Mouse (Mus musculus) layer of hippocampus, adult 11-12 months (tissue): Measurements from ENCODE around the gene Ipo4.

Experiments used
- DNase-seq: peaks from one replicate; pipeline ENCODE4 v3.0.0; 2022; ENCODE audit warnings: low spot score

Gene Ipo4

DNA sequence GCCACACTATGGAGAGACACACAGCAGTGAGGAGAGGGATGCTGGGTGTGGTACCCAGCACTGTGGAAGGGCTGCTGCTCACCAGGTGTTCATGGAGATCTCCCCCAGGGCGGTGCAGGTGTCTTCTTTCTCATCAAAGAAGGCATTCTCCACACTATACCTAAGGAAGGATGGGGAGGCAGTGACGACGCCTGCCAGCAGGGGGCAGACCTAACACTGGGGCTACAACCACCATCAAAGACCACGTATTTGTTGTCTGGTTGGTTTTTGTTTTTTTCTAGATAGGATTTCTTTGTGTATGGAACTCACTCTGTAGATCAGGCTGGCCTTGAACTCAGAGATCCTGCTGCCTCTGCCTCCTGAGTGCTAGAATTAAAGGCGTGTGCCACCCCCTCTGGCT lies 6.4 kb downstream of the Ipo4 start:
- DNase-seq: peak; percentile 66

DNA sequence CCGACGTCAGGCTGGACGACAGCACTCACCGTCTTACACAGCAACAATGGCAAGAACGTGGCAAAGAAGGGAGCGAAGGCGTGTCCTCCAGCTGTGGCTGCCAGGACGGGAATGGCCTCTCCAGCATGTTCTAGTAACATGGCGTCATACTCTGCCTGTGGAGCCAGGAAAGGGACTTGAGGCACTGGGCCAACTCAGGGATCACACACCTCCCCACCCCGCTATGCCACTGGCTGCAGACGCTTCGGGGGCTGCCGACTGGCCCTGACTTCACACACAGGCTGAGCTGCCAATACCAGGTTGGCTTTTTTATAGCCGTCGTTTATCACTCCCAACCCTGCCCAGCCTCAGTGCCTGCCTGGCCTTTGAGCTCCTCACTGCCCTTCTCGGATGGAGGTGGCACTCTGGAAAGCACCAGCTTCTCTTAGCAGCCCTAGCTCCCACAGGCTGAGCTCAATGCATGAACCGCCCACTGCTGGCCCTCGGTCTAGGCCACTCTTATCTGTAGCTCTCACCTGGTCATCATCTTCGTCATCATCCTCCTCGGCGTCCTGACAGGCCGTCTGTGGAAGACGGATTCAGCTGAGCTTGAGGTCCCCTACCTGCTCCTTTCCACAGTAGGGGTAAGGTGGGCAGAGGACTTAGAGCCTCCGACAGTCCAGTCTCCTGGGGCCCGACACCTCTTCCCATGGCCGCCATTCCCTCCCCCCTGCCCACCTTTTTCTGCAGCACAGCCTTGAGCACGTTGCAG lies 7.5 kb downstream of the Ipo4 start:
- no peak for DNase-seq

DNA sequence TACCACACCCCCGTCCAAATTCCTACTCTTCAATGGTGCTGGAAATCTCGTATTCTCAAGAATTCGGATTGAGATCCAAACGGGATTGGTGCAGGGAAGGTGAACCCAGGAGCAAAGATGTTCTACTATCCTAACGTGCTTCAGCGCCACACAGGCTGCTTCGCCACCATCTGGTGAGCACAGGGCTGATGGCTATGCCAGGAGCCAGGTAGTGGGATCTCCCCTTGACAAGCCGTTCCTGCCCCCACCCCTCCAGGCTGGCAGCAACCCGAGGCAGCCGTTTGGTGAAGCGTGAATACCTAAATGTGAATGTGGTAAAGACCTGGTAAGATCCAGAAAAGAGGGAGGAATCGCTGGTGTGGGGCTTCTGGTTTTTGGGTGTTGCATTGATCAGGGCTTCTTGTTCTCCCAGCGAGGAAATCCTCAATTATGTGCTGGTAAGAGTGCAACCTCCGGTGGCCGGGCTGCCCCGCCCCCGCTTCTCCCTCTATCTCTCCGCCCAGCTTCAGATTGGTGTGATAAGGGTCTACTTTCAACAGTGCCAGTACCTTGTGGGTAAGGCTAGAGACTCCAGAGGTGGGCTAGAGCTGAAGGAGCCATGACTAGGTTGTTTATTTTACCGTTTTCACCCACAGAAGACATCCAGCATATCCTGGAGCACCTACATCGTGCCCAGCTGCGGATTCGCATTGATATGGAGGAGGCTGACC lies 17.1 kb downstream of the Ipo4 start:
- DNase-seq: no peak

DNA sequence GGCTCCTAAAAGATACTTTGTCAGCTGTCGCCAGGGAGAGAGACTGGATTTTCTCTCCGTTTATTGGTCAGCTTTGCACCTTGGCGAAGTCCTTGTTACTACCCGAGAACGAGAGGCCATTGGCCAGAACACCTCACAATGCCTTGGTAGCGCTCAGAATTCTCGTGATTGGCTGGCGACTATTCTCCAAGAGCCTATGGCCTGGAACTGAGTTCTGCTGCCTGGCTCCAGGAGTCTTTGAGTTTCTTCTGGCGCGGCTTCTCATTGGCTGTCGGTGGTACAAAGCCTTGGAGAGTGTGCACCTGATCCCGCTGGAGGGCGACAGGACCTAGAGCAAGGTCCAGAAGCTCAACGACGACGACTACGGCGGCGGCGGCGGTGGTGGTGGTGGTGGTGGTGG lies 17.9 kb downstream of the Ipo4 start, which contains the start of gene Rec8:
Gene Rec8, plus strand, starts transcription at position 216 of the 400 bp plus-strand sequence.
- no peak for DNase-seq

DNA sequence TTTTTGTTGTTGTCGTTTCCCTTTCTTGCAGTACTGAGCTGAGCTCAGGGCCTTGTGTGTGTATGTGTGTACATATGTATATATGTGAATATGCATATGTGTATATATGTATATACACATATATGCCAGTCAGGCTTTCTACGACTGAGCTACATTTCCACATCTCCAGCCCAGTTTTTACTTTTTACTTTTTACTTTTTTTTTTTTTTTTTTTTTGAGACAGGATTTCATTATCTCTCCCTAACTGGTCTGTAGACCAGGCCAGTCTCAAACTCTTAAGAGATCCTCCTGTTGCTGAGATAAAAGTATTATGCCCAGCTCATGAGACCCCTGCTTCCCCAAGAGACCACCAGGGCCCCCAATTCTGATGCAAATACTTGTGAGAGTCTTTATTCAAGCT lies 18.9 kb downstream of the Ipo4 start:
- DNase-seq: no peak

DNA sequence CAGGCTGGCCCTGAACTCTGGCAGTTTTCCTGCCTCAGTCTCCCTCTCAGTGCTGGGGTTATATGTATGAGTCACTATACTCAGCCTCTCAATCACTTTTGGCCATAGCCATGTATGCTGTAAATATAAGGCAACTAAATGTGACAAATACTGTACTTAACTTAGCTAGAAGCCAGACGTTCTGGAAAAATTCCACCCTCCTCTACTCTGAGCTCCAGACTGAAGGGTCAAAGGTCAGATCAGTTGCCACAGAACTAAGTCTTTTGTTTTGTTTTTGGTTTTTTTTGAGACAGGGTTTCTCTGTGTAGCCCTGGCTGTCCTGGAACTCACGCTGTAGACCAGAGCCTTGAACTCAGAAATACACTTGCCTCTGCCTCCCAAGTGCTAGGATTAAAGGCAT lies 19.9 kb downstream of the Ipo4 start:
- no peak for DNase-seq

DNA sequence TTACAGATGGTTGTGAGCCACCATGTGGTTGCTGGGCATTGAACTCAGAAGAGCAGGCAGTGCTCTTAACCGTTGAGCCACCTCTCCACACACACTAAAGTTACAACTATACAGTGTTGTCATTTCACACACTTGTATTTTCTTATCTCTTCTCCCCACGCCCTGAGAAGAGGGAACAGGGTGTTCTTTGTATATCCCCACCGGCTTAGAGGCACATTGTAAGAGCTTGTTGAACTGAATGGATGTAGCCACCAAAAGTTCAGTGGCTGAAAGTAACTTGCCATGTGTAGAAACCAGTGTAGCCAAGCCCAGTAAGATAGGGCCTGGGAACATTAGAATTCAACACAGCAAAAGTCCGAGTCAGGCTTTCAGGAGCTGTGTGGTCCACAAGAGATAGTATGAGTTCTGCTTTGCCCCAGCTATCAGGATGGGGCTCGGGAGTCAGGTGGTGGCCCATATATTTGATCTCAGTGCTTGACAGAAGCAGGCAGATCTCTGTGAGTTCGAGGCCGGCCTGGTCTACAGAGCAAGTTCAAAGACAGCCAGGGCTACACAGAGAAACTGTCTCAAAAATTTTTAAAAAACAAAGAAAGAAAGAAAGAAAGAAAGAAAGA lies 21.1 kb downstream of the Ipo4 start:
- no peak for DNase-seq

DNA sequence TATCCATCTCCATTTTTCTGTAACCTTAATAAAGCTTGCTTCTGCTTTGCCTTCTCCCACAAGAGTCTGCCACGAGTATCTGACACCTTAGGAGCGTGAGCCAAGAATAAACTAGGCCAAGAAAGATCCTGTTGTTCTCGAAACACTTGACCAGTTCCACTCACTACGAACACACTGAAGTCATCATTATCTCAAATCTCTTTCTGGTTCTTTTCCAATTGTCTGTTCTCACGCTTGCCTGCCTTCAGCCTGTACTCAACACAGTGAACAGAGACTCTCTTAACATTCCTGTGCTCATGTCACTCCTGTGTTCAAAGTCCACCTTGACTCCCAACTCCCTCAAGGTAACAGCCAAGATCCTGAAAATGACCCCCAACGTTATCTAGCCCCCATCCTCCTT lies 22.4 kb downstream of the Ipo4 start:
- DNase-seq: no peak

DNA sequence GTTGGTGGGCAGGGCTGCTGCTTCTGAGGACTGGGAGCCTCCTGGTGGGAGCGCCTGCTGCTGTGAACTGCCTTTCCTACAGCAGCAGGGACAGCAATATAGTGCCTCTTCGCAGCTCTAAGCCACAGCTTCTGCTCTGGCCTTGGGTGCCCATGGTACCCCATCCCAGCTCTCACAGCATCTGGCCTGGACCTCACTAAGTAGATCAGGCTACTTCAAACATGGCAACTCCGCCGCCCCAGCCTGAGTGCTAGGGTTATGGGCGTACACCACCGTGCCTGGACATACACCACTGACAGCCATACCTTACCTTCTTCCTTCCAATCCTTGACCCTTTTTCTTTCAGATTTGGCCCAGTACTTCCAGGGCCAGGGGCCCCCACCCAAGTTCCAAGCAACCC lies 27.4 kb downstream of the Ipo4 start:
- no peak for DNase-seq

DNA sequence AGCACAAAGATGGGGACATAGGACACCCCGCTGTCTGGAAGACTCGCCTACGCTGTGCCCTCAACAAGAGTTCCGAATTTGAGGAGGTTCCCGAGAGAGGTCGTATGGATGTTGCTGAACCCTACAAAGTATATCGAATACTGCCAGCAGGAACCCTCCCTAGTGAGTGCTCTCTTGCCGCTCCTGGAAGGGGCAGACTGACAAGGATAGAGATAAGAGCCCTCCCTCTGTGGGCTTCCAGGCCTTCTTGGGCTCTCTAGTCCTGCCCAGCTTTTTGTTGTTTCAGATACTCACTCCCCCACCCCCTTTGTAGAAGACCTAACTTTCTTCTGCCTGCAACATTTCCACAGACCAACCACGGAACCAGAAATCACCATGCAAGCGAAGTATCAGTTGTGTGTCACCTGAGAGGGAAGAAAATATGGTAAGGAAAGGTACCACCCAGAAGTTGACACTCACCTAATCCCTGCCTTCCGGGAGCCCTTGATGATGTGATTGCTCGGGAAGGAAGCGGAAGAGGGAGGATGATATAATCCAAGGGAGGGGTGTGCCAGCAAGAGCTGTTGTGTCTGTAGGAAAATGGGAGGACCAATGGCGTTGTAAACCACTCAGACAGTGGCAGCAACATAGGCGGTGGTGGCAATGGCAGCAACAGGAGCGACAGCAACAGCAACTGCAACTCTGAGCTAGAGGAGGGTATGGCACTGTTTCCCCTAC lies 29.9 kb downstream of the Ipo4 start:
- DNase-seq: no peak

DNA sequence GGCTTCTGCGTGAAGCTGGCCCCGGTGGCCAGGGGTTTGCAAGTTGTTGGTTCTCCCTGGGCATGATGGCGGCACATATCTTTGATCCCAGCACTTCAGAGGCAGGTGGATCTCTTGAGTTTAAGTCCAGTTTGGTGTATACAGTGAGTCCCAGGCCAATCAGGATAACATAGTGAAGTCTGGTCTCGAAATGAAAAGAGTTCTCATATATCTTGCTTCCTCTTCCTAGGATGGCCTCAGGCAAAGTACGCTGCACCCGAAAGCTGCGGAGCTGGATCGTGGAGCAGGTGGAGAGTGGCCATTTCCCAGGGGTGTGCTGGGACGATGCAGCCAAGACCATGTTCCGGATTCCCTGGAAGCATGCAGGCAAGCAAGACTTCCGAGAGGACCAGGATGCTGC lies 30.9 kb downstream of the Ipo4 start:
- DNase-seq: no peak

DNA sequence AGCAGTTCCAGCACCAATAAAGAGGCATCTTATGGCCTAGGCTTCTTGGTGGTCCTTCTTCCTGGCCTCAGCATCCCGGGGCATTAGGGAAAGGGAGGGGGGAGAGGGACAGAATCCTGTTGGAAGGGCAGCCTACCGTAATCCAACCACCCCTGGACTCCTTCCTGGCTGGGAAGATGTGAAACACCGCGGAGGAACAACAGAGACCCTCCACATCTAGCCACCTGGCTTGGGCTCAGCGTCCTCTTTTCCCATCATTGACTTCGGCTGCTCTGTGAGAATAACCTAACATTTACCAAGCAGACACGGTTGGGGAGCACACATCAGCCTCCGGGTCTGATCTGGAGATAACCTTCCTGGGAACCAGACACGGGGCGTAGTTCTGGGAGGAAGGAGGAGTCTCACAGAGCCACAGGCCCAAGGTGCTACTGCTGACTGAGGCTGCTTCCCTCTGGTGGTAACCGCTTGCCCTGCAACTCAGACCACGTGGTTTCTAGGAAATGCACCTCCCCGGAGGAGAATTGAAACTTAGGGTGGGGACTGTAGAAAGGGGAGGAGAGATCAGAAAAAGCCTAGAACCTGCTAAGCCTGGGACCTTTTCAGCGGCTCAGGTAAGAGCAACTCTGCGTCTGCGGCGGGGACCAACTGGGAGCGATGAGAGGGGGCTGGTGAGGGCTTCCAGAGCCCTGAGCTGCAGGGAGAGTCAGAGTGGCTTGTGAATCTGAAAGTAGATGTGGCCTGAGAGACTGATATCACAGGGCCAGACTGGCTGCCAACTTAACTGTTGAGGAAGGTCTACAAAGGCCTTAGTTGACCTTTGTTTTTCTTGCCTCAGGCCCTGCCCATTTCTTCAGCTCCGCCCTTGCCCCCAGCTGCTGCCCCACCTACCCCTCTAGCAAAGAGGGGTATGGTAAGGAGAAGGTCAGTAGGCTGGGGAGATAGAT lies 31.9 kb downstream of the Ipo4 start:
- peak; percentile 92 for DNase-seq

DNA sequence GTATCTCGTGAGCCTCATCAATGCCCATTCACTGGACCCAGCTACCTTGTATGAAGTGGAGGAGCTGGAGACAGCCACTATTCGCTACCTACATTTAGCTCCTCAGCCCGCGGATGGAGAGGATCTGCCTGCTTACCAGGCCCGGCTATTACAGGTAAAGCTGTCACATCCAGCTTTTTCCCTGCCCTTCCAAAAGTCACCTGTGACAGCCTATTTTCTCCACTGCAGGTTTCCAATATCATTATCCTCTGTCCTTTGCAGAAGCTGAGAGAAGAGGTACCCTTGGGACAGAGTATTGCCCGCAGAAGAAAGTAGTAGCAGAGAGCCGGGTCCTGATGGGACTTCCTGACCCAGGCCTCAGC lies 32.5 kb downstream of the Ipo4 start, which contains the start of gene Irf9:
Gene Irf9, plus strand, starts transcription at position 301 of the 362 bp plus-strand sequence.
- no peak for DNase-seq

DNA sequence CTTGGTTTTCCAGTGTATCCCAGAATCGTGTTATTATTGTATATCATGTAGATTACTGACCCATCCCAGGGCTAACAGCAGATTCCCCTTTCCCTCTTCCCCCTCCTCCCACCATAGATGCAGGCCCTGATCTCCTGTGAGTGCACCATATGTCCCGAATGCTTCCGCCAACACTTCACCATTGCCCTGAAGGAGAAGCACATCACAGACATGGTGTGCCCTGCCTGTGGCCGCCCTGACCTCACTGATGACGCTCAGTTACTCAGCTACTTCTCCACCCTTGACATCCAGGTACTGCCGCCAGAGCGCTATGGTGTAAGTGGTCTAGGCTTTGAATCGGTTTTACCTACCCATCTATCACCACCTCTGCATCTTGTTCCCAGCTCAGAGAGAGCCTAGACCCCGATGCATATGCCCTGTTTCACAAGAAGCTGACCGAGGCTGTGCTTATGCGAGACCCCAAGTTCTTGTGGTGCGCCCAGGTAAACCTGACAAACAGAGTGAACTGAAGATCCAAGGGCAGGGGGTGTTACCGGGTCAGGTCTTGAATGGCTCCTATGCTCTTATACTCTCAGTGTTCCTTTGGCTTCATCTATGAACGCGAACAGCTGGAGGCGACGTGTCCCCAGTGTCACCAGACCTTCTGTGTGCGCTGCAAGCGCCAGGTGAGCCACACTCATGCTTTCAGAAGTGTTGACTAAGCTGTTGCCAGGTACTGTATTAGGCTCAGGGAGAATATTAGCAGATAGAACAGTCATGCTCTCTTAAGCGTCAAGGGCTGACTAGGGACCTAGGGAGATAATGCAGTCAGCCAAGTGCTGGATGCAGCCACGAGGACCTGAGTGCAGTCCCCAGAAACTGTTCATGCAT lies 37.0 kb downstream of the Ipo4 start:
- no peak for DNase-seq

DNA sequence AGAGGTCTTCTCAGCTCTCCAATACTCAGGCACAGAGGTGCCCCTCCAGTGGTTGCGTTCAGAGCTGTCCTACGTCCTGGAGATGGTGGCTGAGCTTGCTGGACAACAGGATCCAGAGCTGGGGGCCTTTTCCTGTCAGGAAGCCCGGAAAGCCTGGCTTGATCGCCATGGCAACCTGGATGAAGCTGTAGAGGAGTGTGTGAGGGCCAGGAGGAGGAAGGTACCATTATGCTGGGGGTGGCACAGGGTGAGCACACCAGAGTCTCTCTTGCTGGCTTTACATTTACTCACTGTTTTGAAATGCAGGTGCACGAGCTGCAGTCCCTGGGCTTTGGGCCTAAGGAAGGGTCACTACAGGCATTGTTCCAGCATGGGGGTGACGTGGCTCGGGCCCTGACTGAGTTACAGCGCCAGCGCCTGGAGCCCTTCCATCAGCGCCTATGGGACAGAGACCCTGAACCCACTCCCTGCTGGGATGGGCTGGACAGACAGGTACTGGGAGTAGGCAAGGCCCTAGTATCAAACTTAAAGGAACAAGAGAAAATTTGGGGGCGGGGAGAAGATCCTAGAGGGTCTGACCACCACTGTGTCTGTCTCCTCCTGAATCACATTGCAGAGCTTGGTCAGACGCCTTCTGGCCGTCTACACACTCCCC lies 39.6 kb downstream of the Ipo4 start:
- DNase-seq: no peak

DNA sequence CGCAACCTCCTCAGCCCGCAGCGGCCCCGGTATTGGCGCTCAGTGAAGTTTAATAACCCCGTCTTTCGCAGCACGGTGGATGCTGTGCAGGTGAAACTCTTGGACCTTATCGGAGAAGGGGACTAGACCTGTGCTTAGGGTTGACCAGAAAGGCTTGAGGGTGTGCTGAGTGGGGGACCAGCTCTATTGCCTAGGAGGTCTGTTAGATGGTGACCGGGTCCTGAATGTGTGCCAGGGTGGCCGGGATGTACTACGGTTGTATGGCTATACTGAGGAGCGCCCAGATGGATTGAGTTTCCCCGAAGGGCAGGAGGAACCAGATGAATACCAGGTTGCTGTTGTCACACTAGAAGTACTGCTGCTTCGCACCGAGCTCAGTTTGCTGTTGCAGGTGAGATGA lies 43.5 kb downstream of the Ipo4 start:
- no peak for DNase-seq

DNA sequence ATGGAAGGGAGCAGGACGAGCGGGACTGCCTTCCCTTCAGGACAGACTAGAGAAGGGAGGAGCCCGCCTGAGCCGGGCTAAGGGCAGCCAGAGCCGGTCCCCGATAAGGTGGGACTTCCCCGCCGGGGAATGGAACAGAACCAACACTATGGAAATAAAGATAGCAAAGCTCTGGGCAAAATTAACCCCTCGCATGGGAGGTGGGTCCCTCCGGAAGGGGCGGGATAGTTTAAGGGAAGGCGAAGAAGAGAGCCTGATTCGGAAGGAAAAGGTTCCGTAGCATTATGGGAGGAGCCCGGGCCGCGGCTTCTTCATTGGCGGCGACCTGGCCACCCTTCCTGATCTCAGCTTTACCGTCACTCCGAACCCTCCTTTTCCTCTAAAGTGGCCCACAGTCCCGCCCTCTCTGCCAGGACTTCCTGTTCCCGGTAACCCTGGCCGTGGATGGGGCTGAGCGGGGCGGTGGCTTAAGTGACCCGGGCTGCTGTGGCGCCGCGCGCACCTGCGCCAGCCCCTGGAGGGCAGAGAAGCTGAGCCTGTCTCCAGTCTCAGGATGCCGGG lies 44.3 kb downstream of the Ipo4 start, which contains the start of gene Rnf31:
Gene Rnf31, plus strand, starts transcription at position 378 of the 561 bp plus-strand sequence.
- peak; percentile 96 for DNase-seq

DNA sequence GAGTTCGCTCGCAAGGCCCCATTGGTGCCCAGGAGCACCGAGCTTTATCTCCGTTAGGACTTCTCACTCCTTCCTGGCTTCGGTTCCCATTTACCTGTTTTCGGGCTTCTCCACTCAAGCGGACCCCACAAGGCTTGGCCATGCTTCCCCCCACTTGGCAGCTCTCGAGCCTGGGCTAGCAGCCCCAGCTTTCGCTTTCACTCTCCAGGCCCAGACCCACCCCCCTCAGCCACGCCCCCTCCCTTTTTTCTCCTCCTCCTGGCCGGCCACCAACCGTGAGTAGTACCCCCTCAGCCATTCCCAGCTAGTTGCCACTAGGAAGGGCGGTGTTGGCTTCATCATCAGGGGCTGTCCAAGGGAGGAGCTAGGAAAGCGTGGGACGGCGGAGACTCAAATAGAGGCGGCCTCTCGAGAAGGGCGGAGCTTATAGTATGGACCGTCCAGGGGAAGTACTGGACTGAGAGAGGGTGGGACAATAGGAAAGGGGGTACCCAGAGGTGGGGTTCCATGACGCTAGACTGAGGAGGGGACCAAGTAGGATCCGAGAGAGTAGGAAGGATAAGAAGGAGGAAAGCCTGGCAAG lies 44.9 kb downstream of the Ipo4 start, which contains the start of gene Psme2:
Gene Psme2, minus strand, starts transcription at position 366 of the 583 bp plus-strand sequence.
- peak; percentile 95 for DNase-seq
